Mouse (Mus musculus) intestine, postnatal 0 days (tissue): ENCODE results near the gene Etv6. TPM values are rescaled to one million over a fixed set of nuclear protein-coding genes. Genes with fewer than 3 reads are reported as not detected.

Experiments
- ATAC-seq: fragments of 200-750 bp; cut with Nextera tagmentation; 2 replicates; pipeline ENCODE4 v1.8.0; 2017; ENCODE audit warnings: mild to moderate bottlenecking, moderate TSS enrichment, moderate library complexity
- H3K27ac ChIP-seq: fragments of 300-500 bp; sonication (generic); 2 replicates; pipeline ENCODE4 v1.5.1; 2014; ENCODE audit warnings: mild to moderate bottlenecking, low read depth, low read length, moderate library complexity
- H3K27me3 ChIP-seq: fragments of 300-500 bp; sonication (generic); replicated peaks from 2 replicates; pipeline ENCODE4 v1.6.1; 2014; ENCODE audit warnings: low read length, mixed read lengths; ENCODE audit not compliant: control insufficient read depth, insufficient read depth
- H3K36me3 ChIP-seq: fragments of 300-500 bp; sonication (generic); 2 replicates; pipeline ENCODE4 v1.6.1; 2014; ENCODE audit warnings: mild to moderate bottlenecking, moderate library complexity; ENCODE audit not compliant: control insufficient read depth, insufficient read depth
- H3K4me1 ChIP-seq: fragments of 300-500 bp; sonication (generic); replicated peaks from 2 replicates; pipeline ENCODE4 v1.6.1; 2014; ENCODE audit warnings: antibody characterized with exemption, low read length, mixed read lengths; ENCODE audit not compliant: control insufficient read depth, insufficient read depth
- H3K4me2 ChIP-seq: fragments of 300-500 bp; sonication (generic); replicated peaks from 2 replicates; pipeline ENCODE4 v1.6.1; 2014; ENCODE audit warnings: low read depth, mild to moderate bottlenecking, moderate library complexity
- H3K4me3 ChIP-seq: fragments of 300-500 bp; sonication (generic); 2 replicates; pipeline ENCODE4 v1.5.1; 2014; ENCODE audit warnings: low read depth, low read length
- H3K9ac ChIP-seq: fragments of 300-500 bp; sonication (generic); 2 replicates; pipeline ENCODE4 v1.6.1; 2014; ENCODE audit warnings: mild to moderate bottlenecking, low read depth, low read length
- H3K9me3 ChIP-seq: fragments of 300-500 bp; sonication (generic); 2 replicates; pipeline ENCODE4 v1.6.1; 2016; ENCODE audit warnings: mixed run types; ENCODE audit not compliant: control insufficient read depth
- CTCF ChIP-seq: sonication (generic); IDR thresholded peaks from 2 replicates; pipeline ENCODE4 v1.5.1; 2016; ENCODE audit warnings: low read depth, mild to moderate bottlenecking, control low read depth, antibody characterized with exemption, moderate library complexity
- WGBS: fragments of 180-500 bp; shearing (Covaris S2); extraction: QIAGEN DNeasy Blood & Tissue Kit; methylation state at CpG from one replicate; pipeline ENCODE4 v1.1.7; 2014; 5-methylcytosine and 5-hydroxymethylcytosine counted together
- polyA plus RNA-seq: library from polyadenylated mRNA; unstranded; fragments of >200 nt; fragmentation: Nextera tagmentation; extraction: Ambion mirVana; gene quantifications from 2 replicates; pipeline ENCODE4 v1.2.1, GENCODE M21; 2015

The Etv6 gene
- polyA plus RNA-seq, 1 experiment from 2014 or later: 7.8 TPM

- no peaks in the 10 kb centered on the region for H3K9me3 ChIP-seq
- H3K36me3 ChIP-seq: no peaks in the 10 kb centered on the region
- no peak for ATAC-seq
- no peaks in the 10 kb centered on the region for H3K27me3 ChIP-seq
- H3K9ac ChIP-seq: no peak overlapping the region
- peaks cover 21% of the 10 kb centered on the region for H3K4me1 ChIP-seq
- no peak overlapping the region for H3K4me3 ChIP-seq
- WGBS: 64% methylated on average over 7 of the region's 7 CpGs
- no peak for TF ChIP-seq CTCF
- peak overlapping the region; percentile 46; the same call in 1 of the 2 replicates for H3K27ac ChIP-seq
- H3K4me2 ChIP-seq: no peak overlapping the region
Measured at GRCm38 (mm10) chr6:134148443-134148942, 113.0 kb downstream of the Etv6 start.

- no peak overlapping the region for H3K4me3 ChIP-seq
- whole genome bisulfite sequencing: 94% methylated on average over 7 of the region's 7 CpGs
- no peaks in the 10 kb centered on the region for H3K9me3 ChIP-seq
- no peak for TF ChIP-seq CTCF
- no peak overlapping the region for H3K4me2 ChIP-seq
- no peak for ATAC-seq
- no peak overlapping the region for H3K27ac ChIP-seq
- no peak overlapping the region for H3K9ac ChIP-seq
- no peaks in the 10 kb centered on the region for H3K27me3 ChIP-seq
- peaks cover 20% of the 10 kb centered on the region for H3K4me1 ChIP-seq
- no peaks in the 10 kb centered on the region for H3K36me3 ChIP-seq
Measured at GRCm38 (mm10) chr6:134149606-134150005, 114.1 kb downstream of the Etv6 start.

- Histone ChIP-seq H3K4me2 (no peak overlapping the region), H3K27ac (peak overlapping the region; percentile 16; the same call in 1 of the 2 replicates), H3K4me1 (peaks cover 21% of the 10 kb centered on the region; the same call in 1 of the 2 replicates), H3K9ac (no peak overlapping the region), H3K27me3 (no peaks in the 10 kb centered on the region), H3K4me3 (no peak overlapping the region), H3K9me3 (no peaks in the 10 kb centered on the region), H3K36me3 (no peaks in the 10 kb centered on the region)
- no peak for ATAC-seq
- TF ChIP-seq CTCF: no peak
- WGBS: 56% methylated on average over 15 of the region's 15 CpGs
Measured at GRCm38 (mm10) chr6:134151022-134151680, 115.7 kb downstream of the Etv6 start.

- ATAC-seq: no peak
- Histone ChIP-seq H3K4me1 (peaks cover 22% of the 10 kb centered on the region; the same call in 1 of the 2 replicates), H3K36me3 (0 out of 2 replicates have a peak, but pooled peaks cover 3% of the 10 kb centered on the region), H3K27me3 (no peaks in the 10 kb centered on the region), H3K4me2 (0 out of 2 replicates have a peak overlapping the region, but pooled peaks have one; percentile 3), H3K27ac (0 out of 2 replicates have a peak overlapping the region, but pooled peaks have one; percentile 7), H3K4me3 (no peak overlapping the region), H3K9ac (no peak overlapping the region), H3K9me3 (no peaks in the 10 kb centered on the region)
- peak; percentile 38 for TF ChIP-seq CTCF
- WGBS: 67% methylated on average over 9 of the region's 9 CpGs
Measured at GRCm38 (mm10) chr6:134151853-134152505, 116.5 kb downstream of the Etv6 start.

- Histone ChIP-seq H3K4me2 (no peak overlapping the region), H3K4me3 (no peak overlapping the region), H3K4me1 (peaks cover 21% of the 10 kb centered on the region; the same call in 1 of the 2 replicates), H3K27me3 (no peaks in the 10 kb centered on the region), H3K9me3 (no peaks in the 10 kb centered on the region), H3K36me3 (0 out of 2 replicates have a peak, but pooled peaks cover 4% of the 10 kb centered on the region), H3K27ac (no peak overlapping the region), H3K9ac (no peak overlapping the region)
- 64% methylated on average over 6 of the region's 6 CpGs for WGBS
- no peak for ATAC-seq
- TF ChIP-seq CTCF: no peak
Measured at GRCm38 (mm10) chr6:134152539-134152938, 117.0 kb downstream of the Etv6 start.

- H3K4me3 ChIP-seq: no peak overlapping the region
- H3K27me3 ChIP-seq: no peaks in the 10 kb centered on the region
- peak; percentile 73 for ATAC-seq
- H3K4me1 ChIP-seq: peaks cover 24% of the 10 kb centered on the region; the same call in 1 of the 2 replicates
- no peak overlapping the region for H3K9ac ChIP-seq
- 65% methylated on average over 8 of the region's 8 CpGs for WGBS
- no peak overlapping the region for H3K4me2 ChIP-seq
- no peaks in the 10 kb centered on the region for H3K9me3 ChIP-seq
- no peak for TF ChIP-seq CTCF
- H3K27ac ChIP-seq: no peak overlapping the region
- 0 out of 2 replicates have a peak, but pooled peaks cover 4% of the 10 kb centered on the region for H3K36me3 ChIP-seq
Measured at GRCm38 (mm10) chr6:134154746-134155145, 119.2 kb downstream of the Etv6 start.
